8 mouse cellular contexts compared by ENCODE assay signal in the genomic region with DNA sequence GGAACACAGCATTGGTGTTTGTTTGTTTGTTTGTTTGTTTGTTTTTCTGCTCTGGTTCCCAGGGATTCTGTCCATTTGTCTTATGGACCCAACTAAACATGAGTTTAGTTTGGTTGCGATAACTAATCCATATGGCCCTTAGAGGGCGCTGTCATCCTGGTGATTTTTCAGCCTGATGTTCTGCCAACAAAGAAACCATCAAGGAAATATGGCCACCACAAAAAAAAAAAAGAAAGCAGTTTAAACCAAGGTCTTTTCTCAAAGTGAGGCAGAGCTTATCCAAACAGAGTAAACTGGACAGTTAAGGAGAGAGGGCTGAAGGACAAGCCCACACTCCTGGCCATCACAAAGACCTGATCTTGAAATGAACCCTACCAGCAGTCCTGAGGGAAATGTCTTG.
DNase-seq lines count a peak whose midpoint lies in the region; ATAC-seq lines count a peak whose summit lies in the region.

No protein-coding gene starts in this region.

- DNase-seq in gastrocnemius, postnatal 10 days = peak; percentile 29
- no peak for DNase-seq in gastrocnemius, adult 8-10 months (ENCODE audit: low spot score in 2 of 2)
- DNase-seq in thymus, postnatal 4 days = peak; percentile 22
- DNase-seq in thymus, adult 18-20 months = no peak
- DNase-seq in embryo, embryonic 10 days (ENCODE audit: low spot score) = peak; percentile 79
- peak; percentile 72 to 80 for DNase-seq in layer of hippocampus, postnatal 10 days (ENCODE audit: low spot score in 2 of 2)
- peak; percentile 86 for DNase-seq in retina, embryonic 14.5 days (ENCODE audit: low spot score)

- no peak for ATAC-seq in megakaryocyte, adult 5-6 weeks (ENCODE audit: poor library complexity, severe bottlenecking)

Comparison
In these comparisons a context has a peak if more than half of its experiments do, and no peak if none do; other contexts are left out.
1. DNase-seq: peak in gastrocnemius, postnatal 10 days (single experiment), thymus, postnatal 4 days (single experiment), embryo, embryonic 10 days (single experiment), layer of hippocampus, postnatal 10 days (2 of 2) and retina, embryonic 14.5 days (single experiment); none in gastrocnemius, adult 8-10 months (0 of 2) and thymus, adult 18-20 months (0 of 2).